Mouse (Mus musculus): ENCODE data around the gene Iqgap2. TPM values are rescaled to one million over a fixed set of nuclear protein-coding genes. Genes with fewer than 3 reads are reported as not detected.

Gene Iqgap2
- total RNA-seq, 2 experiments from 2014 or later: 0.94 to 1.3 TPM

- no peak for DNase-seq
- no peak for TF ChIP-seq CTCF (IDR thresholded peaks at IDR 0.05)
- H3K4me3 ChIP-seq: no peak overlapping the region
- no peak overlapping the region for H3K27ac ChIP-seq
- intact Hi-C loops (cut with DNase I): no loop called here
These were observed 291.8 kb downstream of the Iqgap2 start for GRCm38 (mm10) chr13:95599833-95600359.

- intact Hi-C loops (cut with DNase I): no loop called here
- TF ChIP-seq CTCF (IDR thresholded peaks at IDR 0.05): no peak
- DNase-seq: no peak
- Histone ChIP-seq H3K27ac (no peak overlapping the region), H3K4me3 (no peak overlapping the region)
These were observed 293.3 kb downstream of the Iqgap2 start for GRCm38 (mm10) chr13:95598232-95598920.

GRCm38 (mm10) chr13:95597578-95597977, 294.1 kb downstream of the Iqgap2 start:
- TF ChIP-seq CTCF (IDR thresholded peaks at IDR 0.05): no peak
- Histone ChIP-seq H3K27ac (no peak overlapping the region), H3K4me3 (no peak overlapping the region)
- intact Hi-C loops (cut with DNase I): no loop called here
- no peak for DNase-seq

- TF ChIP-seq CTCF (IDR thresholded peaks at IDR 0.05): no peak
These were observed 295.0 kb downstream of the Iqgap2 start for GRCm38 (mm10) chr13:95596689-95597088.

GRCm38 (mm10) chr13:95595921-95596320, 295.8 kb downstream of the Iqgap2 start:
- TF ChIP-seq CTCF (IDR thresholded peaks at IDR 0.05): no peak
- H3K27ac ChIP-seq: no peak overlapping the region
- no peak for DNase-seq
- H3K4me3 ChIP-seq: no peak overlapping the region
- intact Hi-C loops (cut with DNase I): no loop called here

More at GRCm38 (mm10) chr13:95596689-95597088, 295.0 kb downstream of the Iqgap2 start:
- Histone ChIP-seq H3K27ac (no peak overlapping the region), H3K4me3 (no peak overlapping the region)
- DNase-seq: no peak
- intact Hi-C loops (cut with DNase I): no loop called here

GRCm38 (mm10) chr13:95595411-95595810, 296.3 kb downstream of the Iqgap2 start:
- no peak overlapping the region for H3K4me3 ChIP-seq
- DNase-seq: no peak
- intact Hi-C loops (cut with DNase I): no loop called here
- H3K27ac ChIP-seq: no peak overlapping the region
- TF ChIP-seq CTCF (IDR thresholded peaks at IDR 0.05): no peak

- no peak for DNase-seq
- Histone ChIP-seq H3K4me3 (no peak overlapping the region), H3K27ac (no peak overlapping the region)
- intact Hi-C loops (cut with DNase I): no loop called here
- TF ChIP-seq CTCF (IDR thresholded peaks at IDR 0.05): no peak
These were observed 298.9 kb downstream of the Iqgap2 start for GRCm38 (mm10) chr13:95592860-95593259.

GRCm38 (mm10) chr13:95591606-95592005, 300.1 kb downstream of the Iqgap2 start:
- no peak for TF ChIP-seq CTCF (IDR thresholded peaks at IDR 0.05)
- DNase-seq: no peak
- intact Hi-C loops (cut with DNase I): no loop called here
- Histone ChIP-seq H3K4me3 (no peak overlapping the region), H3K27ac (no peak overlapping the region)

- TF ChIP-seq CTCF (IDR thresholded peaks at IDR 0.05): no peak
- DNase-seq: no peak
These were observed 304.1 kb downstream of the Iqgap2 start for GRCm38 (mm10) chr13:95587628-95588027.

GRCm38 (mm10) chr13:95584898-95585297, 306.8 kb downstream of the Iqgap2 start:
- TF ChIP-seq CTCF (IDR thresholded peaks at IDR 0.05): no peak
- H3K4me3 ChIP-seq: no peak overlapping the region
- intact Hi-C loops (cut with DNase I): no loop called here
- DNase-seq: no peak
- H3K27ac ChIP-seq: no peak overlapping the region

More at GRCm38 (mm10) chr13:95587628-95588027, 304.1 kb downstream of the Iqgap2 start:
- Histone ChIP-seq H3K27ac (no peak overlapping the region), H3K4me3 (no peak overlapping the region)
- intact Hi-C loops (cut with DNase I): no loop called here

- Histone ChIP-seq H3K4me3 (no peak overlapping the region), H3K27ac (no peak overlapping the region)
- intact Hi-C loops (cut with DNase I): no loop called here
- DNase-seq: no peak
- TF ChIP-seq CTCF (IDR thresholded peaks at IDR 0.05): no peak
These were observed 308.2 kb downstream of the Iqgap2 start for GRCm38 (mm10) chr13:95583237-95584189.

GRCm38 (mm10) chr13:95581850-95582249, 309.9 kb downstream of the Iqgap2 start:
- H3K4me3 ChIP-seq: no peak overlapping the region
- no peak for TF ChIP-seq CTCF (IDR thresholded peaks at IDR 0.05)
- DNase-seq: no peak

More at GRCm38 (mm10) chr13:95581850-95582249, 309.9 kb downstream of the Iqgap2 start:
- no peak overlapping the region for H3K27ac ChIP-seq
- intact Hi-C loops (cut with DNase I): no loop called here

All from gastrocnemius, adult 2 months (tissue).